Mouse (Mus musculus): Measurements from ENCODE around the gene Ptprm.

GRCm38 (mm10) chr17:66813786-66814185, 540.5 kb downstream of the Ptprm start:
- no peak for TF ChIP-seq EP300 (IDR thresholded peaks at IDR 0.05)
- TF ChIP-seq CTCF (IDR thresholded peaks at IDR 0.05), result no peak
